ENCODE assay signal across 8 mouse cellular contexts in the genomic region with DNA sequence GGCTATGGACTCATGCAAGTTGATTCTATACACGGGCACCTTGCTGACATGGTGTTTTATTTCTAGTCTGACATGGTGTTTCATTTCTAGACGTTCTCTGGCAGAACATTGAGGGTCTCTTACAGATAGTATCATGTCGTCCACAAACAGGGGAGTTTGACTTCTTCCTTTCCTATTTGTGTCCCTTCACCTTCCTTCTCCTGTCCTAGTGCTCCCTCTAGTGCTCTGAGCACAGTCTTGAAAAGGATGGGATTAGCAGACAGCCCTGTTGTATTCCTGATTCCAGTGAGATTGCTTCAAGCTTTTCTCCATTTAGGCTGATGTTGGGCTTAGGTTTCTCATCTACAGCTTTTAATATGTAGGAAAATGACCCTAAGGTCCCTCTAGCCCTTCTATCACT. TPM values are rescaled to one million over a fixed set of nuclear protein-coding genes. Genes with fewer than 3 reads are reported as not detected.
A peak's percentile ranks its signal among the peaks of the same experiment; 100 is the strongest.
DNase-seq lines count a peak whose midpoint lies in the region; ATAC-seq and TF ChIP-seq lines count a peak whose summit lies in the region.

No protein-coding gene starts in this region.

- peak; percentile 63 for TF ChIP-seq CTCF in heart, postnatal 0 days (IDR thresholded peaks at IDR 0.05; ENCODE audit: low read depth)

- 34% methylated on average over 3 of the region's 3 CpGs for WGBS in heart, postnatal 0 days
- WGBS in midbrain, embryonic 14.5 days = 33% methylated on average over 3 of the region's 3 CpGs
- WGBS in midbrain, embryonic 10.5 days = 52% methylated on average over 3 of the region's 3 CpGs

- no peaks in the 10 kb centered on the region for H3K4me1 ChIP-seq in heart, postnatal 0 days (ENCODE audit: control insufficient read depth, insufficient read depth)
- no peaks in the 10 kb centered on the region for H3K4me1 ChIP-seq in midbrain, embryonic 14.5 days (ENCODE audit: control insufficient read depth, insufficient read depth, low read length)
- no peaks in the 10 kb centered on the region for H3K4me1 ChIP-seq in midbrain, embryonic 10.5 days

- no peak for TF ChIP-seq EP300 in heart, postnatal 0 days (IDR thresholded peaks at IDR 0.05; ENCODE audit: low read depth)

- H3K27ac ChIP-seq in heart, postnatal 0 days (ENCODE audit: low read depth) = no peak overlapping the region
- no peak overlapping the region for H3K27ac ChIP-seq in midbrain, embryonic 14.5 days (replicated peaks; ENCODE audit: low read depth, low read length)
- no peak overlapping the region for H3K27ac ChIP-seq in midbrain, embryonic 10.5 days (replicated peaks)

- H3K4me3 ChIP-seq in heart, postnatal 0 days (ENCODE audit: low read depth, low read length) = no peak overlapping the region
- H3K4me3 ChIP-seq in midbrain, embryonic 14.5 days (replicated peaks; ENCODE audit: low read depth, low read length) = no peak overlapping the region
- no peak overlapping the region for H3K4me3 ChIP-seq in midbrain, embryonic 10.5 days

- H3K9ac ChIP-seq in heart, postnatal 0 days (replicated peaks; ENCODE audit: low read depth, low read length) = no peak overlapping the region
- no peak overlapping the region for H3K9ac ChIP-seq in midbrain, embryonic 14.5 days (replicated peaks; ENCODE audit: low read length)

- no peaks in the 10 kb centered on the region for H3K9me3 ChIP-seq in heart, postnatal 0 days (replicated peaks; ENCODE audit: control insufficient read depth, low read length)
- H3K9me3 ChIP-seq in midbrain, embryonic 14.5 days (ENCODE audit: control insufficient read depth, low read length) = no peaks in the 10 kb centered on the region
- no peaks in the 10 kb centered on the region for H3K9me3 ChIP-seq in midbrain, embryonic 10.5 days (replicated peaks)

- no peaks in the 10 kb centered on the region for H3K36me3 ChIP-seq in heart, postnatal 0 days (replicated peaks; ENCODE audit: control insufficient read depth, insufficient read depth, low read length)
- no peaks in the 10 kb centered on the region for H3K36me3 ChIP-seq in midbrain, embryonic 14.5 days (ENCODE audit: control insufficient read depth, insufficient read depth, low read length)
- H3K36me3 ChIP-seq in midbrain, embryonic 10.5 days = no peaks in the 10 kb centered on the region

- no peaks in the 10 kb centered on the region for H3K27me3 ChIP-seq in heart, postnatal 0 days (ENCODE audit: control insufficient read depth, insufficient read depth, low read length)
- no peaks in the 10 kb centered on the region for H3K27me3 ChIP-seq in midbrain, embryonic 14.5 days (ENCODE audit: control insufficient read depth, insufficient read depth, low read length)
- H3K27me3 ChIP-seq in midbrain, embryonic 10.5 days (ENCODE audit: low read depth, poor library complexity, severe bottlenecking) = no peaks in the 10 kb centered on the region

- peak; percentile 22 for DNase-seq in heart, postnatal 0 days (ENCODE audit: low spot score)
- no peak for DNase-seq in heart, adult 11 months
- DNase-seq in midbrain, embryonic 14.5 days = peak; percentile 86
- DNase-seq in midbrain, embryonic 10.5 days (ENCODE audit: low spot score) = no peak
- peak; percentile 61 for DNase-seq in embryo, embryonic 11 days
- peak; percentile 73 for DNase-seq in retina, postnatal 1 day
- DNase-seq in thymus, postnatal 25 days = no peak
- no peak for DNase-seq in heart, adult 9 months (ENCODE audit: low spot score in 2 of 2)

- no peak for ATAC-seq in heart, postnatal 0 days (ENCODE audit: insufficient read depth, low read depth)
- ATAC-seq in midbrain, embryonic 14.5 days (ENCODE audit: low FRiP score, low TSS enrichment) = no peak

- no peak overlapping the region for H3K4me2 ChIP-seq in heart, postnatal 0 days (ENCODE audit: low read depth, low read length)
- no peak overlapping the region for H3K4me2 ChIP-seq in midbrain, embryonic 14.5 days (ENCODE audit: low read length)

RNA-seq across cellular contexts. Expression of a gene that starts 11.9 kb away (rescaled TPM):
- 0.53 TPM in 1 of 2 replicates, not detected in the other for total RNA-seq in heart, postnatal 0 days (2014; rRNA removed; ENCODE audit: low replicate concordance)
- polyA plus RNA-seq in heart, postnatal 0 days (2015; fragmentation: Nextera tagmentation; extraction: Ambion mirVana) = 0.27 and 0.30 TPM in 2 replicates
- 19.3 and 23.3 TPM in 2 replicates for polyA plus RNA-seq in midbrain, embryonic 14.5 days (2014; fragmentation: Nextera tagmentation; extraction: Ambion mirVana)
- polyA plus RNA-seq in midbrain, embryonic 10.5 days (2016; fragmentation: Nextera tagmentation; extraction: Ambion mirVana) = 0.75 and 1.4 TPM in 2 replicates

Comparison
In these comparisons a context has a peak if more than half of its experiments do, and no peak if none do; other contexts are left out.
1. DNase-seq: peak in heart, postnatal 0 days (single experiment), midbrain, embryonic 14.5 days (single experiment), embryo, embryonic 11 days (single experiment) and retina, postnatal 1 day (single experiment); none in heart, adult 11 months (single experiment), midbrain, embryonic 10.5 days (single experiment), thymus, postnatal 25 days (single experiment) and heart, adult 9 months (0 of 2).